Mouse (Mus musculus): Measurements from ENCODE around the gene Pde12. TPM values are rescaled to one million over a fixed set of nuclear protein-coding genes. Genes with fewer than 3 reads are reported as not detected.

Pde12 gene
- polyA plus RNA-seq, 1 experiment from 2014 or later: 8.1 TPM

GRCm38 (mm10) chr14:26637025-26637850, 32.4 kb downstream of the Pde12 start:
- Histone ChIP-seq H3K4me3 (ENCODE audit: low read length) (peak overlapping the region; percentile 68), H3K4me2 (ENCODE audit: low read depth, low read length) (peak overlapping the region; percentile 70), H3K27ac (ENCODE audit: low read length) (peak overlapping the region; percentile 95), H3K9me3 (replicated peaks; ENCODE audit: control insufficient read depth, low read length) (no peaks in the 10 kb centered on the region), H3K4me1 (ENCODE audit: control insufficient read depth, insufficient read depth, low read length) (peaks cover 18% of the 10 kb centered on the region), H3K27me3 (ENCODE audit: control insufficient read depth, insufficient read depth, low read length) (no peaks in the 10 kb centered on the region), H3K9ac (ENCODE audit: low read length) (peak overlapping the region; percentile 68), H3K36me3 (ENCODE audit: control insufficient read depth, insufficient read depth) (peaks cover 3% of the 10 kb centered on the region; the same call in 1 of the 2 replicates)
- ATAC-seq (replicated peaks; ENCODE audit: extremely low read depth, insufficient read depth, low FRiP score): no peak; the same call in 1 of the 2 replicates
- 18% methylated on average over 17 of the region's 17 CpGs for WGBS

- Histone ChIP-seq H3K4me1 (ENCODE audit: control insufficient read depth, insufficient read depth, low read length) (no peaks in the 10 kb centered on the region; the same call in 1 of the 2 replicates), H3K4me3 (ENCODE audit: low read length) (no peak overlapping the region), H3K27ac (ENCODE audit: low read length) (no peak overlapping the region), H3K9ac (ENCODE audit: low read length) (no peak overlapping the region), H3K27me3 (ENCODE audit: control insufficient read depth, insufficient read depth, low read length) (no peaks in the 10 kb centered on the region), H3K9me3 (replicated peaks; ENCODE audit: control insufficient read depth, low read length) (no peaks in the 10 kb centered on the region), H3K36me3 (ENCODE audit: control insufficient read depth, insufficient read depth) (peaks cover 44% of the 10 kb centered on the region), H3K4me2 (ENCODE audit: low read depth, low read length) (no peak overlapping the region)
- ATAC-seq (replicated peaks; ENCODE audit: extremely low read depth, insufficient read depth, low FRiP score): no peak
- WGBS: 83% methylated on average over 5 of the region's 5 CpGs
Observed at GRCm38 (mm10) chr14:26626605-26627140, 43.0 kb downstream of the Pde12 start.

GRCm38 (mm10) chr14:26625301-26625700, 44.4 kb downstream of the Pde12 start:
- no peak overlapping the region for H3K4me3 ChIP-seq (ENCODE audit: low read length)
- H3K9me3 ChIP-seq (replicated peaks; ENCODE audit: control insufficient read depth, low read length): no peaks in the 10 kb centered on the region
- no peak overlapping the region for H3K4me2 ChIP-seq (ENCODE audit: low read depth, low read length)
- no peaks in the 10 kb centered on the region for H3K27me3 ChIP-seq (ENCODE audit: control insufficient read depth, insufficient read depth, low read length)
- no peak for ATAC-seq (replicated peaks; ENCODE audit: extremely low read depth, insufficient read depth, low FRiP score)
- peaks cover 54% of the 10 kb centered on the region for H3K36me3 ChIP-seq (ENCODE audit: control insufficient read depth, insufficient read depth)
- no peaks in the 10 kb centered on the region; the same call in 1 of the 2 replicates for H3K4me1 ChIP-seq (ENCODE audit: control insufficient read depth, insufficient read depth, low read length)
- no peak overlapping the region for H3K9ac ChIP-seq (ENCODE audit: low read length)
- WGBS: 63% methylated on average over 4 of the region's 4 CpGs
- no peak overlapping the region for H3K27ac ChIP-seq (ENCODE audit: low read length)

- no peak overlapping the region for H3K4me3 ChIP-seq (ENCODE audit: low read length)
- WGBS: 93% methylated on average over 4 of the region's 4 CpGs
- no peaks in the 10 kb centered on the region for H3K4me1 ChIP-seq (ENCODE audit: control insufficient read depth, insufficient read depth, low read length)
- no peak overlapping the region for H3K9ac ChIP-seq (ENCODE audit: low read length)
- no peaks in the 10 kb centered on the region for H3K27me3 ChIP-seq (ENCODE audit: control insufficient read depth, insufficient read depth, low read length)
- H3K4me2 ChIP-seq (ENCODE audit: low read depth, low read length): no peak overlapping the region
- no peak overlapping the region for H3K27ac ChIP-seq (ENCODE audit: low read length)
- ATAC-seq (replicated peaks; ENCODE audit: extremely low read depth, insufficient read depth, low FRiP score): no peak
- no peaks in the 10 kb centered on the region for H3K9me3 ChIP-seq (replicated peaks; ENCODE audit: control insufficient read depth, low read length)
- peaks cover 50% of the 10 kb centered on the region for H3K36me3 ChIP-seq (ENCODE audit: control insufficient read depth, insufficient read depth)
Observed at GRCm38 (mm10) chr14:26610689-26611088, 59.0 kb downstream of the Pde12 start.

Small RNAs within 50 kb of the gene (microRNA-seq; reads per million reads assigned to microRNA genes)
- not detected for gene Mir7672

Other genes starting within 250 kb of the Pde12 start
- 121 and 144 TPM in 2 replicates for gene Slmap, start 135.0 kb downstream of the Pde12 start, polyA plus RNA-seq (2015; fragmentation: Nextera tagmentation; extraction: Ambion mirVana)
- gene Dennd6a, start 96.0 kb downstream of the Pde12 start, polyA plus RNA-seq (2015; fragmentation: Nextera tagmentation; extraction: Ambion mirVana): 18.6 and 21.3 TPM in 2 replicates
- 378 and 406 TPM in 2 replicates for gene Arf4, start 31.8 kb downstream of the Pde12 start, polyA plus RNA-seq (2015; fragmentation: Nextera tagmentation; extraction: Ambion mirVana)
- gene Dnah12, start 23.4 kb upstream of the Pde12 start, polyA plus RNA-seq (2015; fragmentation: Nextera tagmentation; extraction: Ambion mirVana): 0.16 and 0.20 TPM in 2 replicates
- gene Asb14, start 224.7 kb upstream of the Pde12 start, polyA plus RNA-seq (2015; fragmentation: Nextera tagmentation; extraction: Ambion mirVana): 2.6 and 2.8 TPM in 2 replicates

Data from heart, embryonic 16.5 days (tissue).